Mouse (Mus musculus) limb, embryonic 14.5 days (tissue): Measurements from ENCODE around the gene Ust. TPM values are rescaled to one million over a fixed set of nuclear protein-coding genes. Genes with fewer than 3 reads are reported as not detected.

ENCODE experiments used
- ATAC-seq: fragments of 200-750 bp; cut with Nextera tagmentation; 2 replicates; pipeline ENCODE4 v1.8.0; 2017; ENCODE audit warnings: low read depth, moderate number of reproducible peaks, moderate TSS enrichment; ENCODE audit not compliant: low FRiP score
- DNase-seq: peaks from one replicate; pipeline ENCODE4 v3.0.0-alpha.2; 2015; ENCODE audit warnings: low spot score
- H3K27ac ChIP-seq: fragments of 300-500 bp; sonication (generic); replicated peaks from 2 replicates; pipeline ENCODE4 v1.5.1; 2014; ENCODE audit warnings: low read depth, mild to moderate bottlenecking, low read length, moderate library complexity, mixed read lengths
- H3K27me3 ChIP-seq: fragments of 300-500 bp; sonication (generic); 2 replicates; pipeline ENCODE4 v1.6.1; 2014; ENCODE audit warnings: low read length, mixed read lengths; ENCODE audit not compliant: control insufficient read depth, insufficient read depth
- H3K36me3 ChIP-seq: fragments of 300-500 bp; sonication (generic); 2 replicates; pipeline ENCODE4 v1.6.1; 2014; ENCODE audit warnings: mild to moderate bottlenecking, low read length, moderate library complexity, mixed read lengths; ENCODE audit not compliant: control insufficient read depth, insufficient read depth
- H3K4me1 ChIP-seq: fragments of 300-500 bp; sonication (generic); 2 replicates; pipeline ENCODE4 v1.6.1; 2014; ENCODE audit warnings: antibody characterized with exemption, low read length, mixed read lengths; ENCODE audit not compliant: control insufficient read depth, insufficient read depth
- H3K4me2 ChIP-seq: fragments of 300-500 bp; sonication (generic); replicated peaks from 2 replicates; pipeline ENCODE4 v1.6.1; 2014; ENCODE audit warnings: low read depth, mild to moderate bottlenecking, low read length, moderate library complexity; ENCODE audit not compliant: severe bottlenecking
- H3K4me3 ChIP-seq: fragments of 300-500 bp; sonication (generic); replicated peaks from 2 replicates; pipeline ENCODE4 v1.5.1; 2014; ENCODE audit warnings: low read length
- H3K9ac ChIP-seq: fragments of 300-500 bp; sonication (generic); 2 replicates; pipeline ENCODE4 v1.6.1; 2014; ENCODE audit warnings: mild to moderate bottlenecking, low read depth, low read length, moderate library complexity; ENCODE audit not compliant: severe bottlenecking
- H3K9me3 ChIP-seq: fragments of 300-500 bp; sonication (generic); 2 replicates; pipeline ENCODE4 v1.6.1; 2016; ENCODE audit warnings: low read length; ENCODE audit not compliant: control insufficient read depth
- POLR2A ChIP-seq: fragments of 200-500 bp; IDR thresholded peaks from 2 replicates; pipeline ENCODE4 v1.8.0; 2012; ENCODE audit warnings: inconsistent platforms, mild to moderate bottlenecking, moderate library complexity, borderline replicate concordance; ENCODE audit not compliant: insufficient read depth, insufficient read length; ENCODE audit errors: extremely low read depth
- WGBS: fragments of 180-500 bp; shearing (Covaris S2); extraction: QIAGEN DNeasy Blood & Tissue Kit; methylation state at CpG from one replicate; pipeline ENCODE4 v1.1.7; 2014; 5-methylcytosine and 5-hydroxymethylcytosine counted together
- polyA plus RNA-seq, 2 experiments: library from polyadenylated mRNA; depleted of rRNA in 1 of 2; stranded (reverse) in 1 of 2; unstranded in 1 of 2; fragments of >200 nt; fragmentation: Nextera tagmentation in 1 of 2; extraction: Ambion mirVana in 1 of 2; gene quantifications; 2 replicates each; pipeline versions ENCODE4 v1.2.1 to v1.2.3; 2012 to 2014

The Ust gene
- polyA plus RNA-seq, 2 experiments = 9.9 to 14.5 TPM

GRCm38 (mm10) chr10:8535445-8535844 is 16.8 kb upstream of the Ust start:
- H3K36me3 ChIP-seq = no peaks in the 10 kb centered on the region
- H3K9ac ChIP-seq = no peak overlapping the region
- H3K9me3 ChIP-seq = no peaks in the 10 kb centered on the region
- DNase-seq = no peak
- no peak overlapping the region for H3K4me3 ChIP-seq
- no peak for TF ChIP-seq POLR2A
- no peak for ATAC-seq
- no peak overlapping the region for H3K27ac ChIP-seq
- 87% methylated on average over 3 of the region's 3 CpGs for WGBS
- H3K4me1 ChIP-seq = no peaks in the 10 kb centered on the region
- no peak overlapping the region for H3K4me2 ChIP-seq
- no peaks in the 10 kb centered on the region for H3K27me3 ChIP-seq

GRCm38 (mm10) chr10:8531651-8532050 is 13.0 kb upstream of the Ust start:
- H3K27ac ChIP-seq = no peak overlapping the region
- no peak overlapping the region for H3K4me2 ChIP-seq
- no peak for DNase-seq
- no peak for TF ChIP-seq POLR2A
- 84% methylated on average over 3 of the region's 3 CpGs for WGBS
- H3K9me3 ChIP-seq = no peaks in the 10 kb centered on the region
- no peak for ATAC-seq
- H3K27me3 ChIP-seq = no peaks in the 10 kb centered on the region
- no peak overlapping the region for H3K4me3 ChIP-seq
- no peaks in the 10 kb centered on the region for H3K4me1 ChIP-seq
- no peak overlapping the region for H3K9ac ChIP-seq
- no peaks in the 10 kb centered on the region for H3K36me3 ChIP-seq

- H3K4me1 ChIP-seq = no peaks in the 10 kb centered on the region
- no peak overlapping the region for H3K9ac ChIP-seq
- H3K27ac ChIP-seq = no peak overlapping the region
- WGBS = 84% methylated on average over 4 of the region's 4 CpGs
- no peak overlapping the region for H3K4me2 ChIP-seq
- DNase-seq (no peak), ATAC-seq (no peak)
- no peak for TF ChIP-seq POLR2A
- no peak overlapping the region for H3K4me3 ChIP-seq
- H3K27me3 ChIP-seq = no peaks in the 10 kb centered on the region
- H3K36me3 ChIP-seq = no peaks in the 10 kb centered on the region
- no peaks in the 10 kb centered on the region for H3K9me3 ChIP-seq
Observed at GRCm38 (mm10) chr10:8530505-8531051, 12.0 kb upstream of the Ust start.

- 40% methylated on average over 7 of the region's 7 CpGs for WGBS
- Histone ChIP-seq H3K4me1 (no peaks in the 10 kb centered on the region), H3K27me3 (no peaks in the 10 kb centered on the region), H3K4me2 (no peak overlapping the region), H3K36me3 (no peaks in the 10 kb centered on the region), H3K4me3 (no peak overlapping the region), H3K27ac (no peak overlapping the region), H3K9me3 (no peaks in the 10 kb centered on the region), H3K9ac (no peak overlapping the region)
- TF ChIP-seq POLR2A = no peak
- ATAC-seq (no peak), DNase-seq (no peak)
Observed at GRCm38 (mm10) chr10:8529173-8529572, 10.5 kb upstream of the Ust start.

GRCm38 (mm10) chr10:8525354-8525753 is 6.7 kb upstream of the Ust start:
- no peak for TF ChIP-seq POLR2A
- no peak for DNase-seq
- Histone ChIP-seq H3K4me3 (no peak overlapping the region), H3K4me2 (no peak overlapping the region), H3K9me3 (no peaks in the 10 kb centered on the region), H3K4me1 (no peaks in the 10 kb centered on the region), H3K36me3 (no peaks in the 10 kb centered on the region), H3K9ac (no peak overlapping the region), H3K27me3 (no peaks in the 10 kb centered on the region), H3K27ac (no peak overlapping the region)
- 82% methylated on average over 1 of the region's 1 CpGs for WGBS
- no peak for ATAC-seq

- H3K36me3 ChIP-seq = no peaks in the 10 kb centered on the region
- H3K4me3 ChIP-seq = no peak overlapping the region
- 66% methylated on average over 6 of the region's 6 CpGs for WGBS
- peaks cover 14% of the 10 kb centered on the region; the same call in 1 of the 2 replicates for H3K4me1 ChIP-seq
- H3K27me3 ChIP-seq = no peaks in the 10 kb centered on the region
- ATAC-seq (no peak), DNase-seq (no peak)
- no peak for TF ChIP-seq POLR2A
- H3K9ac ChIP-seq = no peak overlapping the region
- no peak overlapping the region for H3K4me2 ChIP-seq
- H3K27ac ChIP-seq = no peak overlapping the region
- no peaks in the 10 kb centered on the region for H3K9me3 ChIP-seq
Observed at GRCm38 (mm10) chr10:8521536-8521935, 2.9 kb upstream of the Ust start.
